13 mouse cellular contexts compared by ENCODE assay signal in the genomic region with DNA sequence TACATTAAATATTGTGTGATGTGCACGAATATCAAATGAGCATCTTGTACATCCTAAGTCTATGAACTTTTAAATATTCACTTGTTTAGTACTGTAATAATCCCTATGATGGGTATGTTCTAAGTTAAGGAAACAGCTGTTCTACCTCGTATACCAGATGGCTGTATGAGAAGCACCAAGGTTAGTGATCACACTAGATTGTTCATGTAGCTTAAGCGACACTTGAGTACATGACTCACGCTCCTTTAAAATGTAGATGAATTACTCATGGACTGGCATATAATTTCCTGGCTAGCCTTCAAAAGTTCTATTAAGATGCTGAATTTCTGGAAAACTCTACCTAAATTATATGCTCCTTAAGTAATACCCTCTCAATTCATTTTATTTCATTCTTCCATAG.
"Had no signal": no experiment of that assay in that cellular context is flagged by ENCODE, and none has a peak within 500 bp of the region (broad histone marks: within the 10 kb centered on the region; RNA-seq: fewer than 3 reads in every experiment).

No protein-coding gene starts in this region.

- H3K36me3 ChIP-seq: liver, embryonic 13.5 days had no signal

- DNase-seq: kidney, adult 2 months; kidney, postnatal 25 days; layer of hippocampus, adult 9-11 months; liver, embryonic 13.5 days; lung, adult 2 months; lung, postnatal 14 days; lung, postnatal 4 days; midbrain, embryonic 14.5 days; thymus, adult 2 months; thymus, postnatal 14 days; thymus, postnatal 4 days had no signal

- H3K4me3 ChIP-seq: layer of hippocampus, adult 2 months; liver, embryonic 13.5 days had no signal

- H3K9ac ChIP-seq: liver, embryonic 13.5 days had no signal

- H3K27ac ChIP-seq: kidney, postnatal 0 days; layer of hippocampus, adult 2 months; liver, embryonic 13.5 days had no signal

- H3K27me3 ChIP-seq: liver, embryonic 13.5 days had no signal

- H3K4me1 ChIP-seq: liver, embryonic 13.5 days had no signal
